ENCODE assay signal across 7 mouse cellular contexts in the genomic region with DNA sequence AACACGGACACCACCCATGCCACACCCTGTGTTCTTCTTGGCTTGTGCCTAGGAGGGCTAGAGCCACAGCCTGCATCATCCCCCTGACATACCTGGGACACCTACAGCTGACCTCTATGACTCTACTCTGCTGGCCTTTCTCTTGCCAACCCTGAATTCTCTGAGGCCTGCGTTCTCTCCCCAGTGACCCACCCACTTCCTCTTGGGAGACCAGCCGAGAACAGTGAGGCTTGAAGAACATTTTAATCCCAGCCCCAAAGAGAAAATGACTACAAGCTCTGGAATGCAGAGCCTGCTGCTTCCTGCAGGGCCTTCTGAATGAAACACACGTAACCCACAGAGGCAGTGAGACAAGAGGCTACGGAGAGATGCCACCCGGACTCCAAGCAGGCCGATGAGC.
DNase-seq lines count a peak whose midpoint lies in the region; TF ChIP-seq lines count a peak whose summit lies in the region.

No protein-coding gene starts in this region.

- TF ChIP-seq POLR2A in myocyte (IDR thresholded peaks at IDR 0.05; ENCODE audit: insufficient read length, low read depth): peak; percentile 30

- no peaks in the 10 kb centered on the region for H3K79me2 ChIP-seq in myocyte (ENCODE audit: control insufficient read depth, insufficient read depth)

- peak overlapping the region; percentile 46 for H3K4me2 ChIP-seq in myocyte (ENCODE audit: low read depth)

- H3K36me3 ChIP-seq in myocyte (ENCODE audit: control insufficient read depth, insufficient read depth): no peaks in the 10 kb centered on the region

- DNase-seq in urinary bladder, postnatal 25 days (ENCODE audit: low spot score): peak; percentile 51
- DNase-seq in urinary bladder, postnatal 10 days (ENCODE audit: low spot score): no peak
- DNase-seq in gastrocnemius, postnatal 25 days: peak; percentile 76
- DNase-seq in kidney, adult 8-10 months: peak; percentile 55 to 66
- no peak for DNase-seq in right cerebral cortex, postnatal 10 days (ENCODE audit: low spot score in 2 of 2)
- no peak for DNase-seq in cerebellum, adult 9-10 months

- H3K4me3 ChIP-seq in myocyte: no peak overlapping the region

- no peaks in the 10 kb centered on the region for H3K27me3 ChIP-seq in myocyte (ENCODE audit: control insufficient read depth, insufficient read depth, insufficient read length)

- no peak overlapping the region for H3ac ChIP-seq in myocyte (ENCODE audit: control insufficient read depth, insufficient read length)

TF ChIP-seq in myocyte, 11 proteins besides CTCF, POLR2A, EP300 and RAD21:
- no peak for TF ChIP-seq MYOG (IDR thresholded peaks at IDR 0.05; ENCODE audit: control insufficient read depth in 1 of 3, insufficient read depth in 1 of 3, insufficient read length in 2 of 3, low read depth in 2 of 3)
- no peak for TF ChIP-seq E2F4 (IDR thresholded peaks at IDR 0.05; ENCODE audit: insufficient read depth)
- TF ChIP-seq REST (IDR thresholded peaks at IDR 0.05; ENCODE audit: insufficient read depth, insufficient read length): no peak
- TF ChIP-seq TCF3 (IDR thresholded peaks at IDR 0.05; ENCODE audit: insufficient read length, low read depth): no peak
- TF ChIP-seq POLR2AphosphoS2 (IDR thresholded peaks at IDR 0.05; ENCODE audit: insufficient read length, low read depth): no peak
- no peak for TF ChIP-seq CEBPB (IDR thresholded peaks at IDR 0.05; ENCODE audit: insufficient read depth, poor library complexity, severe bottlenecking)
- no peak for TF ChIP-seq USF1 (IDR thresholded peaks at IDR 0.05; ENCODE audit: low read depth)
- TF ChIP-seq MAX (IDR thresholded peaks at IDR 0.05; ENCODE audit: low read depth): no peak
- TF ChIP-seq TCF12 (IDR thresholded peaks at IDR 0.05; ENCODE audit: insufficient read depth, poor library complexity, severe bottlenecking): no peak
- TF ChIP-seq MYOD1 (IDR thresholded peaks at IDR 0.05; ENCODE audit: control insufficient read depth in 1 of 3, insufficient read length in 2 of 3, low read depth in 2 of 3): no peak
- TF ChIP-seq SRF (IDR thresholded peaks at IDR 0.05; ENCODE audit: control insufficient read depth, insufficient read length, low read depth): no peak

Comparison
In these comparisons a context has a peak if more than half of its experiments do, and no peak if none do; other contexts are left out.
1. DNase-seq: peak in urinary bladder, postnatal 25 days (single experiment), gastrocnemius, postnatal 25 days (single experiment) and kidney, adult 8-10 months (2 of 2); none in urinary bladder, postnatal 10 days (single experiment), right cerebral cortex, postnatal 10 days (0 of 2) and cerebellum, adult 9-10 months (single experiment).